Mouse (Mus musculus): ENCODE measurements at regions not wholly inside any gene's neighbourhood (a gene's known extent, or its start where the extent isn't known, plus 50 kb on each side); places are given as distances from the start of the nearest gene placed in this dataset.

DNA sequence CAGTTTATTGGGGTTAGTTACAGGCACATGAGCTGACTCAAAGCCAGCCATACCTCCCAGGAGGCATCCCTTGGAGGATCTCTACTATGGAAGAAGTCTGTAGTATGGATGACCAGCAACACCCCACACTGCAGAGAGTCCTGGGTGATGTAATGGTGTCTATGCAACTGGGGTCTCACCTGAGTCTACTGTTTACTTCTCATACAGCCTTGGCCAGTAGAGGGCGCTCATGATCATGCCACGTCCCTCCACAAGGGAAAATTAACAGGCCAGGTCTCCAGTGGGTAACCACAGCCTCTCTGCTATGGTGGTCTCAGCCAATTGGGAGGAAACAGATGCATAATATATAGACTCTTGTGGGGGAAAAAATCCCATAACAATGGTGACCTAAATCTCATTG lies 111.7 kb downstream of the Cdh26 start:
- peak; percentile 72 for DNase-seq (ENCODE audit: low spot score)

- DNase-seq (ENCODE audit: low spot score), result no peak
Measured at GRCm38 (mm10) chr2:178544411-178544810, 114.1 kb downstream of the Cdh26 start.

DNA sequence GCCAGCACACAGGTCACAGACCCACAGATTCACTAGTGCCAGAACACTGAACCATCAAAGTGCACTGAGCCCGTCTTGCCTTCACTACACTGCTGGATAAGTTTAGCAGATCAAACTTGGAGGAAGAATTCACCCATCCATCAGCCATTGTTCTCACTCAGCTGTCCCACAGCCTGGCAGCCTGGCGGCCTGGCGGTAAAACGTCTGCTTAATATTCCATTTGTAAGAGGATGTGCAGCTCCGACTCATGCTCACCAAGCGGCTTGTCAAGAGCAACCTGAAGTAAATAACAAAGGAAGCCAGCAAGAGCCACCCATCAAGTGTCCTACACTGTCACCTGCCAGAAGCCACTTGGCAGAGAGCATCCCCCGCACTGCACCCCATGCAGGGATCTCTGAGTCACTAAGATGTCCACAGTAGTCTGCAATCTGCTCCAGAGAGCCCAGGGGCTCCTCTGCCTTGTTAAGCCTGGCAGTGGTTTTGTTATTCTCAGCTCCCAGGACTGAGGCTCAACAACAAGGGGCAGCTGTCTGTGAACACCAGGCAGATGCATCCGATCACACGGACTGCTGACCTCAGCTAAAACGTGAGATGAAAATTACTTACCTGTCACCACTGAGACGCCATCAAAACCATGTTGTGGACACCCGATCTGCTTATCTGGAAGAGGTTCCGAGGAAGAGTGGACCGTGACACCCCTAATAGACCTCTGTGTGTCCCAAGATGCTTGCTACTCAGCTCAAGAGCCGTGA lies 115.4 kb downstream of the Cdh26 start:
- no peak for DNase-seq (ENCODE audit: low spot score)

- no peak for DNase-seq (ENCODE audit: low spot score)
Measured at GRCm38 (mm10) chr2:178546353-178546720, 116.0 kb downstream of the Cdh26 start.

GRCm38 (mm10) chr2:178546888-178547287 lies 116.6 kb downstream of the Cdh26 start:
- no peak for DNase-seq (ENCODE audit: low spot score)

- DNase-seq (ENCODE audit: low spot score), result no peak
Measured at GRCm38 (mm10) chr2:178548937-178549336, 118.6 kb downstream of the Cdh26 start.

DNA sequence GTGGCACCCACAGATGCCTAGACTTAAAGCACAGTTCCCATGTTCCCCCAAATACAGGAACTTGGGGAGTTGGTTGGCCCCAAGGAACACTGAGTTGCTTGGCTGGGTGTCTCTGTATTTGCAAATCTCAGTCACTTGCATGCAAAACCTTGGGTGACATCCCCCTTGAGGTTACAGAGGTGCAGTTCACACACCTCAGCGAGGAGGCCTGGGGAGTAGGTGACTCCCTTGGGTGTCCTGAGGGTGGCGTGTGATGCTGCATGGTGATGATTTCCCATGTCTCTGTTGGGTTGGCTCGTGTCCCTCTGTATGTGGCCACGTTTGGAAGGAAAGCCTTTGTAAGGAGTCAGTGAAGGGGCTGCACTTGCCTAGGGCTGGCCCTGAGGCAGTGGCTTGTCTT lies 123.4 kb downstream of the Cdh26 start:
- DNase-seq (ENCODE audit: low spot score), result no peak

- DNase-seq (ENCODE audit: low spot score), result peak; percentile 24
Measured at GRCm38 (mm10) chr2:178555692-178556340, 125.5 kb downstream of the Cdh26 start.

- DNase-seq (ENCODE audit: low spot score), result no peak
Measured at GRCm38 (mm10) chr2:178557934-178558333, 127.6 kb downstream of the Cdh26 start.

GRCm38 (mm10) chr2:178563287-178563686 lies 133.0 kb downstream of the Cdh26 start:
- DNase-seq (ENCODE audit: low spot score), result no peak

- no peak for DNase-seq (ENCODE audit: low spot score)
Measured at GRCm38 (mm10) chr2:178565368-178565818, 135.1 kb downstream of the Cdh26 start.

- no peak for DNase-seq (ENCODE audit: low spot score)
Measured at GRCm38 (mm10) chr2:178567493-178567892, 137.2 kb downstream of the Cdh26 start.

DNA sequence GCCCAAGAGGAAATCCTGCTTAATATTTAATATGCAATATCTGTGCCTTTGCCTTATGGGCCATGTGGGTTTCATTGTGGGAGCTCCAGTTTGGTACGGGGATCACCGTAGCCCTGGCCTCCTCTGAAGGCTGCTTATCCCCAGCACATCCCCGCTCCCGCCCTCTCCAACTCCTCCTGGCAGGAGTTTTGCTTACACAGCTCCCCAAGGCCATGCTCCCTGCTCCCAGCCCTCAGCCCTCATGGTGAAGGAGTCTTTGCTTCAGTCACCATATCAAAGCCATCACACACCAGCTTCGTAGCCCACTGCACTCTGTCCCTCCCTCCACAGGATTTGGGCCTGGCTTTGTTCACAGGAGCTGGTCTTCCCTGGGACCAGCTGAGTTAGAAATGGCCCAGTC lies 142.0 kb downstream of the Cdh26 start:
- DNase-seq (ENCODE audit: low spot score), result no peak

GRCm38 (mm10) chr2:178574859-178575258 lies 144.5 kb downstream of the Cdh26 start:
- DNase-seq (ENCODE audit: low spot score), result peak; percentile 89

- DNase-seq (ENCODE audit: low spot score), result no peak
Measured at GRCm38 (mm10) chr2:178575403-178575802, 145.1 kb downstream of the Cdh26 start.

DNA sequence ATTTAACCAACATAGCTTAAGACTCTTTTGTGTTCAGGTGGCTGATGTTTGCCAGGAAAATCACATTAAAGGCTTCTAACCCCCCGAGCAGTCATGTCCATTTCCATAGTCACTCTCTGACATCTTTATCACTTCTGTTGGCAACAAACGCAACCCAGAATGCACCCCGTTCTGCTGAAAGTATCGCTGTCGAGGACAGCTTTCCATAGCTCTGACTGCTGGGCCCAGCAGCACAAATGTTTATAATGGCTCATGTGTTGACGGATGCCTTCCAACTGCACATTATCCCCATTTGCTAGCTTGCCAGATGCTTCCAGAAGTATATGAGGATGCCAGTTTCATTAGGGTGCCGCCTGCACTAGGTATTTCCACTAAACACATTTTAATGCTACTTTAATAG lies 145.7 kb downstream of the Cdh26 start:
- no peak for DNase-seq (ENCODE audit: low spot score)

GRCm38 (mm10) chr2:178579571-178579970 lies 149.2 kb downstream of the Cdh26 start:
- no peak for DNase-seq (ENCODE audit: low spot score)

DNA sequence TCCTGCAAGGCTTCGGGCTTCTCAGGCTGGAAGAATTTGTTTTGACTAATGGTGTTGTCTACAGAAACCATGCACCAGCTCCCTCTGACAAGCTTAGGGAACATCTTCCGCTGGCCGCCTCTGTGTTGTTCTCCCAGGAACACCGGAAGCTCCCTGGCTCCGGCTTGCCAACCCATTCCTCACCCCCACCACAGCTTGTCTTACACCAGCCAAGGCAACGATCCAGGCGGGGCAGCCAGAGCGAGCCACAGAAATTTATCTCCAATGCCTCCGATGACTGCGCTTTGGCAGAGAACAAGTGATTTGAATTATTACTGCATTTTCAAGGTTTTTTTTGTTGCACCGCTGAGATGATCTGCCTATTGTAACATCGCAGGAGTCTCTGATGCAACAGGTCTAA lies 151.0 kb downstream of the Cdh26 start:
- no peak for DNase-seq (ENCODE audit: low spot score)

DNA sequence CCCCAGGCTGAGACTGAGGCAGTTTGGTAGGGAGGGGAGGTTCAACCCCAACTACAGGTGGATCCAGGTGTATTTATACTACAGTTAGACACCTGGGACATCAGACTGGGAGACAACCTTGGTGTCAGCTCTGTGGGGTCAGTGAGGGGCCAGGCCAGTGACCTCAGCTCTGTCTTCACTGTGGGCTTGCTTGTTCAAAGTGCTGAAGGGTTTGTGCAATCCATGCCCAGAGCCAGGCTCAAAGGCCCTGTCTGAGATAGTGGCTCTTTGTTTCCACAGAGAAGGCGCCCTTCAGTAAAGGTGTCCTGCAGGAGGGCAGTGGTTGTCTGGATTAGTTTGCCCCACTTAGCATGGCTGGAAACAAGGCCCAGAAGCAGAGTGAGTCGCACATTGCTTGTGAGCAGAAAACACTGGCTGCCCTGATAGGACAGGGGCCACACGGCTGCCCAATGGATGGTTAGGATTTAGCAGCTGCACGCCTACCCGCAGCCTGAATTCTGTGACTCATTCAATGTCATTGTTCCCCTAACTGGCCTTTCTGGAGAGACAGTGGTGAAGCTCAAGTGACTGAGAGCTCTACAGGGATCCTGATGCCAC lies 154.7 kb downstream of the Cdh26 start:
- no peak for DNase-seq (ENCODE audit: low spot score)

GRCm38 (mm10) chr2:178587134-178587636 lies 156.9 kb downstream of the Cdh26 start:
- no peak for DNase-seq (ENCODE audit: low spot score)

DNA sequence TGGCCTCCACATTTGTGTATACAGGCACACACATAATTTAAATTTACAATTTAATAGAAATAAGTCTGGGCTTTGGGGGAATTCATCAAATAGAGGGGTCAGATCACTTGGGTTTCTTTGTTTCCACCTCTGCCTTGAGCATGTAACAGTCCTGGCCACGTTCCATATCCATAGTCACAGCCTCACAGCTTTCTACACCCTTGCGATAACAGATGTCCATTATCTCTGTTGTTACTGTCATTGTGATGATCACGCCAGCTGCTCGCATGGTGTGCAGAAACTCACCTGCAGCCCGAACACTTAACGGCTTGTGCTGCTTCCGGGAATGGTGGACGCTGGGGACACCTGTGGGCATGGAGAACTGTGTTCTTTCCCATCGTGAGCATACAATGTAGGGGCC lies 163.4 kb downstream of the Cdh26 start:
- no peak for DNase-seq (ENCODE audit: low spot score)

DNA sequence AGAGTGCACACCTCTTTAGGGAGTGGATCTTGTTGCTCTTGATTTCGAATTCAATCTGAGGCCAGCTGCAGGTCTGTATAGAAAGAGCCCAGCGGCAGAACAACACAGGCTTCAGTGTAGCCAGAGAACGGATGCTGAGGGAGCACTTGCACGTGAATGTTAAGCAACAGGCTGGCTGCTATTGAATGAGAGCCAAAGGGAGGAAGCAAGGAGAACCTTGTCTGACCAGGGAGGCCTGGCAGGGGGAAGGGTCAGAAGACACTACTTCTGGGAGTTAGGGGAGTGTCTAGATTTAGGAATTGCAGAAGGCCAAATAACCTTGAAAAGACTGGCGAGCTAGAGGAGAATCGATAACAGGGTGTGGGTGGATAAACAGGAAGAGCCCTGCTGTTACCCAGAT lies 163.8 kb downstream of the Cdh26 start:
- DNase-seq (ENCODE audit: low spot score), result no peak
